Mouse (Mus musculus): ENCODE measurements at regions not wholly inside any gene's neighbourhood (a gene's known extent, or its start where the extent isn't known, plus 50 kb on each side); places are given as distances from the start of the nearest gene placed in this dataset.

DNA sequence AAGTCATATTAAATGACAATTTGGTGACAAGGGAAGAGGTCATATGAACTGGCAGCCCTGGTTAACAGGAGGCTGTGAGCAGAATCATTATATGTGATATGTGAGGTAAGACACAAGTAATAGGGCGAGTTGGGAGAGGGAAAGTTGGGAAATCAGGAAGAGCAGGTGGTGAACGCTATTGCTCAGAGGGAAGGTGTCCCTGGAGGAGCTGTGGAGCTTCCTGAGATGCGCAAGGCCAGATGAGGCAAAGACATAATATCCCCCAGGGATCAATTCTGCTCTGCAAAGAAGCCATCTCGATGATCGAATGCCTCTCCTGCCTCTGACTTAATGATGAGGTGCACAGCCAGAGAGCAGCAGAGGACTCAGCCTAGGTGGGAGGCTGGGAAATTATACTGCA lies 285.1 kb upstream of the Myt1l start:
- no peak for TF ChIP-seq POLR2A (IDR thresholded peaks at IDR 0.05; ENCODE audit: low read depth, low read length)
- TF ChIP-seq CTCF (conservative IDR thresholded peaks at IDR 0.05; ENCODE audit: insufficient read depth, insufficient read length, low read depth, low read length), result no peak

Measured in kidney, adult 2 months (tissue).